Mouse (Mus musculus) lung, postnatal 0 days (tissue): ENCODE measurements around the gene Ehmt1. TPM values are rescaled to one million over a fixed set of nuclear protein-coding genes. Genes with fewer than 3 reads are reported as not detected.

Experiments used
- ATAC-seq: fragments of 200-750 bp; cut with Nextera tagmentation; 2 replicates; pipeline ENCODE4 v1.8.0; 2017; ENCODE audit warnings: moderate library complexity
- DNase-seq: peaks from one replicate; pipeline ENCODE4 v3.0.0-alpha.2; 2016; ENCODE audit warnings: low spot score
- H3K27ac ChIP-seq: fragments of 300-500 bp; sonication (generic); 2 replicates; pipeline ENCODE4 v1.5.1; 2014; ENCODE audit warnings: antibody characterized with exemption, mild to moderate bottlenecking, low read length, mixed read lengths
- H3K27me3 ChIP-seq: fragments of 300-500 bp; sonication (generic); replicated peaks from 2 replicates; pipeline ENCODE4 v1.6.1; 2014; ENCODE audit warnings: low read length, mixed read lengths; ENCODE audit not compliant: insufficient read depth
- H3K36me3 ChIP-seq: fragments of 300-500 bp; sonication (generic); 2 replicates; pipeline ENCODE4 v1.6.1; 2014; ENCODE audit warnings: low read length, mixed read lengths; ENCODE audit not compliant: insufficient read depth
- H3K4me1 ChIP-seq: fragments of 300-500 bp; sonication (generic); 2 replicates; pipeline ENCODE4 v1.6.1; 2014; ENCODE audit warnings: antibody characterized with exemption, low read depth, low read length, mixed read lengths; ENCODE audit not compliant: insufficient read depth
- H3K4me2 ChIP-seq: fragments of 300-500 bp; sonication (generic); replicated peaks from 2 replicates; pipeline ENCODE4 v1.6.1; 2014; ENCODE audit warnings: low read depth, mild to moderate bottlenecking, low read length, moderate library complexity, mixed read lengths
- H3K4me3 ChIP-seq: fragments of 300-500 bp; sonication (generic); 2 replicates; pipeline ENCODE4 v1.5.1; 2014; ENCODE audit warnings: low read depth, low read length
- H3K9ac ChIP-seq: fragments of 300-500 bp; sonication (generic); replicated peaks from 2 replicates; pipeline ENCODE4 v1.6.1; 2014; ENCODE audit warnings: low read depth, mild to moderate bottlenecking
- H3K9me3 ChIP-seq: fragments of 300-500 bp; sonication (generic); 2 replicates; pipeline ENCODE4 v1.6.1; 2016; ENCODE audit warnings: low read length, mixed read lengths
- CTCF ChIP-seq: IDR thresholded peaks from 2 replicates; pipeline ENCODE4 v1.5.1; 2016; ENCODE audit warnings: antibody characterized with exemption, mild to moderate bottlenecking
- EP300 ChIP-seq: IDR thresholded peaks from 2 replicates; pipeline ENCODE4 v1.6.1; 2016; ENCODE audit warnings: antibody characterized with exemption, mild to moderate bottlenecking, control low read depth
- WGBS: fragments of 180-500 bp; shearing (Covaris S2); extraction: QIAGEN DNeasy Blood & Tissue Kit; methylation state at CpG from one replicate; pipeline ENCODE4 v1.1.7; 2014; 5-methylcytosine and 5-hydroxymethylcytosine counted together
- polyA plus RNA-seq: library from polyadenylated mRNA; unstranded; fragments of >200 nt; fragmentation: Nextera tagmentation; extraction: Ambion mirVana; gene quantifications from 2 replicates; pipeline ENCODE4 v1.2.1, GENCODE M21; 2015

Gene Ehmt1
- polyA plus RNA-seq, 1 experiment from 2014 or later = 39.1 TPM

GRCm38 (mm10) chr2:24919839-24920175 lies 393 bp upstream of the Ehmt1 start:
- peak; percentile 30 for ATAC-seq

GRCm38 (mm10) chr2:24914762-24915161 lies 4.7 kb downstream of the Ehmt1 start:
- no peaks in the 10 kb centered on the region for H3K9me3 ChIP-seq
- no peaks in the 10 kb centered on the region for H3K36me3 ChIP-seq
- H3K27ac ChIP-seq = no peak overlapping the region
- no peaks in the 10 kb centered on the region for H3K27me3 ChIP-seq
- TF ChIP-seq EP300 (no peak), CTCF (no peak)
- H3K4me2 ChIP-seq = no peak overlapping the region
- H3K4me3 ChIP-seq = no peak overlapping the region
- H3K9ac ChIP-seq = no peak overlapping the region
- no peak for DNase-seq
- ATAC-seq = no peak
- WGBS = 74% methylated on average over 3 of the region's 3 CpGs
- H3K4me1 ChIP-seq = peaks cover 8% of the 10 kb centered on the region; the same call in 1 of the 2 replicates

More at GRCm38 (mm10) chr2:24919839-24920175, 393 bp upstream of the Ehmt1 start:
- WGBS = 7% methylated on average over 8 of the region's 8 CpGs
- Histone ChIP-seq H3K36me3 (no peaks in the 10 kb centered on the region), H3K4me3 (peak overlapping the region; percentile 99), H3K27ac (peak overlapping the region; percentile 93), H3K9me3 (no peaks in the 10 kb centered on the region), H3K4me1 (peaks cover 8% of the 10 kb centered on the region; the same call in 1 of the 2 replicates), H3K27me3 (no peaks in the 10 kb centered on the region), H3K4me2 (peak overlapping the region; percentile 74), H3K9ac (peak overlapping the region; percentile 86)
- no peak for TF ChIP-seq EP300
- no peak for TF ChIP-seq CTCF
- no peak for DNase-seq

- no peak for TF ChIP-seq CTCF
- no peak for TF ChIP-seq EP300
- Histone ChIP-seq H3K4me2 (no peak overlapping the region), H3K27ac (no peak overlapping the region), H3K9me3 (no peaks in the 10 kb centered on the region), H3K4me3 (no peak overlapping the region), H3K9ac (no peak overlapping the region), H3K36me3 (no peaks in the 10 kb centered on the region), H3K4me1 (peaks cover under 1% of the 10 kb centered on the region; the same call in 1 of the 2 replicates), H3K27me3 (no peaks in the 10 kb centered on the region)
- no peak for DNase-seq
- ATAC-seq = no peak
Measured at GRCm38 (mm10) chr2:24912589-24912988, 6.8 kb downstream of the Ehmt1 start.

GRCm38 (mm10) chr2:24912189-24912588 lies 7.2 kb downstream of the Ehmt1 start:
- no peak overlapping the region for H3K4me2 ChIP-seq
- ATAC-seq (no peak), DNase-seq (no peak)
- no peak overlapping the region for H3K27ac ChIP-seq
- H3K4me1 ChIP-seq = no peaks in the 10 kb centered on the region
- no peak overlapping the region for H3K4me3 ChIP-seq
- H3K36me3 ChIP-seq = no peaks in the 10 kb centered on the region
- 94% methylated on average over 4 of the region's 4 CpGs for WGBS
- no peak overlapping the region for H3K9ac ChIP-seq
- TF ChIP-seq CTCF (no peak), EP300 (no peak)
- no peaks in the 10 kb centered on the region for H3K27me3 ChIP-seq
- H3K9me3 ChIP-seq = no peaks in the 10 kb centered on the region

- Histone ChIP-seq H3K4me3 (no peak overlapping the region), H3K9ac (no peak overlapping the region), H3K27me3 (no peaks in the 10 kb centered on the region), H3K4me1 (no peaks in the 10 kb centered on the region), H3K27ac (no peak overlapping the region), H3K36me3 (no peaks in the 10 kb centered on the region), H3K9me3 (no peaks in the 10 kb centered on the region), H3K4me2 (no peak overlapping the region)
- no peak for TF ChIP-seq EP300
- no peak for TF ChIP-seq CTCF
- DNase-seq (no peak), ATAC-seq (no peak)
- WGBS = 85% methylated on average over 4 of the region's 4 CpGs
Measured at GRCm38 (mm10) chr2:24910481-24910880, 8.9 kb downstream of the Ehmt1 start.

- Histone ChIP-seq H3K4me1 (no peaks in the 10 kb centered on the region; the same call in 1 of the 2 replicates), H3K9me3 (no peaks in the 10 kb centered on the region), H3K27me3 (no peaks in the 10 kb centered on the region), H3K4me2 (no peak overlapping the region), H3K4me3 (no peak overlapping the region), H3K9ac (no peak overlapping the region), H3K27ac (peak overlapping the region; percentile 14; the same call in 1 of the 2 replicates), H3K36me3 (no peaks in the 10 kb centered on the region)
- TF ChIP-seq CTCF (no peak), EP300 (no peak)
- 20% methylated on average over 2 of the region's 2 CpGs for WGBS
- ATAC-seq (no peak), DNase-seq (no peak)
Measured at GRCm38 (mm10) chr2:24905653-24906155, 13.7 kb downstream of the Ehmt1 start.
